Mouse (Mus musculus) intestine, embryonic 14.5 days (tissue): ENCODE results near the gene Prph. TPM values are rescaled to one million over a fixed set of nuclear protein-coding genes. Genes with fewer than 3 reads are reported as not detected.
A peak's percentile ranks its signal among the peaks of the same experiment; 100 is the strongest.

Experiments
- ATAC-seq: fragments of 200-750 bp; cut with Nextera tagmentation; replicated peaks from 2 replicates; pipeline ENCODE4 v1.8.0; 2017; ENCODE audit warnings: low read depth, moderate number of reproducible peaks, moderate TSS enrichment, moderate library complexity; ENCODE audit not compliant: low FRiP score, low TSS enrichment
- DNase-seq: peaks from one replicate; pipeline ENCODE4 v3.0.0-alpha.2; 2018; ENCODE audit warnings: low spot score
- H3K27ac ChIP-seq: fragments of 300-500 bp; sonication (generic); 2 replicates; pipeline ENCODE4 v1.5.1; 2014; ENCODE audit warnings: low read depth, mild to moderate bottlenecking, control low read depth
- H3K27me3 ChIP-seq: fragments of 300-500 bp; sonication (generic); replicated peaks from 2 replicates; pipeline ENCODE4 v1.6.1; 2014; ENCODE audit warnings: low read length, control low read depth; ENCODE audit not compliant: control insufficient read depth, insufficient read depth
- H3K36me3 ChIP-seq: fragments of 300-500 bp; sonication (generic); 2 replicates; pipeline ENCODE4 v1.6.1; 2014; ENCODE audit warnings: low read length, control low read depth; ENCODE audit not compliant: control insufficient read depth, insufficient read depth
- H3K4me1 ChIP-seq: fragments of 300-500 bp; sonication (generic); replicated peaks from 2 replicates; pipeline ENCODE4 v1.6.1; 2014; ENCODE audit warnings: low read length, control low read depth, mixed read lengths; ENCODE audit not compliant: control insufficient read depth, insufficient read depth
- H3K4me2 ChIP-seq: fragments of 300-500 bp; sonication (generic); 2 replicates; pipeline ENCODE4 v1.6.1; 2014; ENCODE audit warnings: low read length
- H3K4me3 ChIP-seq: fragments of 300-500 bp; sonication (generic); 2 replicates; pipeline ENCODE4 v1.5.1; 2014; ENCODE audit warnings: low read depth, low read length, control low read depth, mixed read lengths
- H3K9ac ChIP-seq: fragments of 300-500 bp; sonication (generic); 2 replicates; pipeline ENCODE4 v1.6.1; 2014; ENCODE audit warnings: mild to moderate bottlenecking, low read length
- H3K9me3 ChIP-seq: fragments of 300-500 bp; sonication (generic); 2 replicates; pipeline ENCODE4 v1.6.1; 2016; ENCODE audit warnings: low read length, control low read depth; ENCODE audit not compliant: control insufficient read depth
- WGBS: fragments of 180-500 bp; shearing (Covaris S2); extraction: QIAGEN DNeasy Blood & Tissue Kit; methylation state at CpG from one replicate; pipeline ENCODE4 v1.1.7; 2014; 5-methylcytosine and 5-hydroxymethylcytosine counted together
- polyA plus RNA-seq: library from polyadenylated mRNA; unstranded; fragments of >200 nt; fragmentation: Nextera tagmentation; extraction: Ambion mirVana; gene quantifications from 2 replicates; pipeline ENCODE4 v1.2.1, GENCODE M21; 2014

Prph gene
- polyA plus RNA-seq, 1 experiment from 2014 or later: 56.3 TPM

DNA sequence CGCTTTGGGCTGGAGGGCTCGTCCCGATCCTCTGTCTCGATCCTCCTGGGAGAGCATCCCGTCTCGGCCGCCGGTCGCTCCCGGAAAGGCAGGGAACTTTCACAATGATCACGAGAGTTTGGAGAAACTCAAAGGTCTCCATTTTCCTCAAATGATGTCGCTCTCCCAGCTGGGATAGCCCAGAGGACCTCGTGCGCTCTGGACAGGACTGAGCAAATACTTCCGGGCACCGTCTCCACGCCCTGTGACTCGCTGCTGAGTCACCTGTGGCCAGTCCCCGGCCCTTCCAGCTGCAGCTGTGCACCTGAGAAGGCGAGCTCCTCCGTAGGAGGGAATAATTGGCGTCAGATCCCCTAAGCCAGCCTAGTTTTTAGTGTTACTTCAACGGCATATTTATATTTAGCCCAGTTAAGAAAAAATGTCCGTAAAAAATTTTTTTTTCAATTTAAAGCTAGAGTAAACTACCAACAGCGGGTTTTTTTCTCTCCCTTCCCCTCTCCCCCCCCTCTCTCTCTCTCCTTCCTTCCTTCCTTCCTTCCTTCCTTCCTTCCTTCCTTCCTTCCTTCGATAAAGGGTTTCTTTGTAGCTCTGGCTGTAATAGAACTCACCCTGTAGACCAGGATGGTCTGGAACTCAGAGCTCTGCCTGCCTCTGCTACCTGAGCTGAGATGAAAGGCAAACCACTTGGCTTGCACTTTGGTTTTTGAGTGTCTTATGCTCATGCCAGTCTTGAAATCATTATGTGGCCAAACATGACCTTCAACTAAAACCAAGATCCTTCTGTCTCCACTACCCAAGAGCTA lies 24.2 kb upstream of the Prph start:
- no peak for DNase-seq
- Histone ChIP-seq H3K9me3 (no peaks in the 10 kb centered on the region), H3K9ac (peak overlapping the region; percentile 78), H3K4me3 (peak overlapping the region; percentile 67), H3K27me3 (no peaks in the 10 kb centered on the region), H3K4me2 (peak overlapping the region; percentile 77), H3K36me3 (peaks cover 18% of the 10 kb centered on the region), H3K27ac (peak overlapping the region; percentile 81), H3K4me1 (peaks cover 8% of the 10 kb centered on the region)
- ATAC-seq: peak; percentile 65
- WGBS: 11% methylated on average over 26 of the region's 26 CpGs

GRCm38 (mm10) chr15:99031388-99031675 lies 23.6 kb upstream of the Prph start:
- H3K9ac ChIP-seq: peak overlapping the region; percentile 78; the same call in 1 of the 2 replicates
- no peaks in the 10 kb centered on the region for H3K27me3 ChIP-seq
- H3K9me3 ChIP-seq: no peaks in the 10 kb centered on the region
- peaks cover 8% of the 10 kb centered on the region for H3K4me1 ChIP-seq
- peaks cover 24% of the 10 kb centered on the region for H3K36me3 ChIP-seq
- no peak for DNase-seq
- 58% methylated on average over 4 of the region's 4 CpGs for WGBS
- H3K4me3 ChIP-seq: peak overlapping the region; percentile 67
- peak overlapping the region; percentile 77 for H3K4me2 ChIP-seq
- H3K27ac ChIP-seq: no peak overlapping the region
- no peak for ATAC-seq

DNA sequence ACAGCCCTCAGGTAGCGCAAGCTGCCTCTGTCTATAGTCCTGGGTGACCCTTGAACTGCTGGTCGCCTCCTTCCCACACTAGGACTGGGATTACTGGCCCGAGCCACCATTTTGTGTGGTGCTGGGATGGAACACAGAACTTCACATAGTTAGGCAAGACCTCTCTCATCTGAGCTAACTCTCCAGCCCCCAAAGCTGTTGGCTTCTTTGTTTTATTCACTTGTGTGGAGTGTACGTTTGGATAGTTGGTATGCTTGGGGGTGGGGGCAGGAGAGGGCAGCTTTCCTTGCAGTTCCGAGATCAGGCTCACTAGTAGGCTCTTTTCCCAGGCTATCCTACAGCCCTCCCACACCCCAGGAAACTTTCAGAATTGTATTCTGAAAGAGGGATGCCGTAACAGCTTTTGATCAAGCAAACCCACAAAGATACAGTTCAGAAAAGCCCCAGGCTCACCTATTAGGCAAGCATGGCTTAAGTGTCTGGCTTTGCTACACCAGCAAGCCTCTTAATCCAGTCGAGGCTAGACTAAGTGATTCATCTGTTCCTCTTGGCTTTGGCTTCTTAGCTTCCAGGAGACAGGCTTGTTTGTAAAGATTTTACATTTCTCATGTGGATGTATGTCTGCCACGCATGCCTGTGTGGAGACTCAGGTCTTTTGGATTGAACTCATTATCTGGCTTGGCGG lies 22.8 kb upstream of the Prph start:
- 66% methylated on average over 9 of the region's 9 CpGs for WGBS
- no peak overlapping the region for H3K27ac ChIP-seq

GRCm38 (mm10) chr15:99032726-99033250 lies 22.2 kb upstream of the Prph start:
- Histone ChIP-seq H3K4me3 (peak overlapping the region; percentile 67), H3K36me3 (peaks cover 29% of the 10 kb centered on the region), H3K27me3 (no peaks in the 10 kb centered on the region), H3K4me2 (peak overlapping the region; percentile 77), H3K27ac (0 out of 2 replicates have a peak overlapping the region, but pooled peaks have one; percentile 18), H3K4me1 (peaks cover 8% of the 10 kb centered on the region), H3K9ac (no peak overlapping the region), H3K9me3 (no peaks in the 10 kb centered on the region)
- ATAC-seq (no peak), DNase-seq (no peak)
- 65% methylated on average over 7 of the region's 7 CpGs for WGBS

More for the DNA sequence above, 22.8 kb upstream of the Prph start:
- Histone ChIP-seq H3K9me3 (no peaks in the 10 kb centered on the region), H3K4me1 (peaks cover 8% of the 10 kb centered on the region), H3K4me2 (peak overlapping the region; percentile 77), H3K4me3 (peak overlapping the region; percentile 67), H3K36me3 (peaks cover 29% of the 10 kb centered on the region), H3K9ac (no peak overlapping the region), H3K27me3 (no peaks in the 10 kb centered on the region)
- DNase-seq (no peak), ATAC-seq (no peak)

DNA sequence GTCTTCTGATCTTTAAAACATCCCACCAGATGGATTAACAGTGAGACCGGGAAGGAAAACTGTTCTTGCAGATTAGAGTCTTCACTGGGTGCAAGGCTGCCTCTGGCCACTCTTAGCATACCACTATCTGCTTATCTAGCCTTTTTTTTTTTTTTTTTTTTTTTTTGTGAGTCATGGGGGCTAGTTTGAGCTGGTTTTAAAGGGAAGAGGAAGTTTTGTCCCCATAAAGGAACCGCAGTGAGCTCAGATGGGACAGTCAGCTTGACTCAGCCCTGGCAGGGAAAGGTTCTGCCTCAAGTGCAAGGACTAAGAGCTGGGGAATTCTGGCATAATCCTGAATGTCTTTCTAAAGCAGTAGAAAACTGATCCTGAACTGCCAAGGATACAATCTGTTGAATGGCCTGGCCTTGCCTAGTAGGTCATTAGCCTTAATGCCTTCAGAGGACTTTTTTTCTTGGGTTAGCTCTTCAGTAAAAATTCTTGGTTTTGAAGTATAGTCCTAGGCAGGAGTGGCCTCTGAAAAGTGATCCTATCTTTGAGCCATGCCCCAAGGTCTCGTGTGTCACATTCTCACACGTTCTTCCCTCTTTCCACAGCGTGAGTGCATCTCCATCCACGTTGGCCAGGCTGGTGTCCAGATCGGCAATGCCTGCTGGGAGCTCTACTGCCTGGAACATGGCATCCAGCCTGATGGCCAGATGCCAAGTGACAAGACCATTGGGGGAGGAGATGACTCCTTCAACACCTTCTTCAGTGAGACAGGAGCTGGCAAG lies 21.3 kb upstream of the Prph start:
- H3K4me2 ChIP-seq: peak overlapping the region; percentile 77
- no peaks in the 10 kb centered on the region for H3K9me3 ChIP-seq
- no peak overlapping the region for H3K9ac ChIP-seq
- H3K4me1 ChIP-seq: peaks cover 8% of the 10 kb centered on the region
- H3K27me3 ChIP-seq: no peaks in the 10 kb centered on the region
- ATAC-seq: no peak
- DNase-seq: no peak
- 0 out of 2 replicates have a peak overlapping the region, but pooled peaks have one; percentile 67 for H3K4me3 ChIP-seq
- peaks cover 34% of the 10 kb centered on the region for H3K36me3 ChIP-seq
- 86% methylated on average over 7 of the region's 7 CpGs for WGBS
- H3K27ac ChIP-seq: no peak overlapping the region

GRCm38 (mm10) chr15:99035431-99035830 lies 19.5 kb upstream of the Prph start:
- ATAC-seq (no peak), DNase-seq (no peak)
- peaks cover 8% of the 10 kb centered on the region for H3K4me1 ChIP-seq
- H3K4me2 ChIP-seq: no peak overlapping the region
- no peak overlapping the region for H3K9ac ChIP-seq
- H3K4me3 ChIP-seq: no peak overlapping the region
- H3K9me3 ChIP-seq: no peaks in the 10 kb centered on the region
- no peak overlapping the region for H3K27ac ChIP-seq
- H3K27me3 ChIP-seq: no peaks in the 10 kb centered on the region
- 71% methylated on average over 4 of the region's 4 CpGs for WGBS
- H3K36me3 ChIP-seq: peaks cover 38% of the 10 kb centered on the region

DNA sequence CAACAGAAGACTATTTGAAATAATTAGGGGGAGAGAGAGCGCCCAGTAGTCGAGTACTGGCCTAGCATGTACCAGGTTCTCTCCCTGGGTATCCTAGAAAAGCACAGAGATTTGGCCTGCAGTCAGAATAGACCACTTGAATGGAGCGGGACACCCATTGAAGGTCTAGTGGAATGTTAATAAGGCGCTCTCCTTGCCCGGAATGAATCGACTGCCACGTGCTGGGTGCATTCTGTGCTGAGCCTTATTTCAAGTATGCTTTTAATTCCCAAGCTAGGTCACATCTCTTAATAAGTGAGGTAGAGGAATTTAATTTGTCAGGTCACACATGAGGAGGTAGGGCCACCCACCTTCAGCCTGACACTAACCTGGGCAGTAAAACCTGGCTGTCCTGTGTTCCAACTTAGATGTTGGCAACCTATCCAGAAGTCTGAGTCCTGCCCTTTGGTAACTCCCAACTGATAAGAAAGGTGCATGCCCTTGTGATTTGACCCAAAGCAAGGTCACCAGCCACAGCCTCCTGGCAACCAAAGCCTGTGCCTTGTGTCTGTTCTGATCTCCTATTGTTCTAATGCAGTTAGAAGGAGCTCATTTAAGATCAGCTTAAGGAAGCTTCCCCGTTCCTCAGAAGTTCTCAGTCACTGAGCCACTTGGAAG lies 18.6 kb upstream of the Prph start:
- no peaks in the 10 kb centered on the region for H3K9me3 ChIP-seq
- no peak overlapping the region for H3K27ac ChIP-seq
- H3K4me2 ChIP-seq: no peak overlapping the region
- no peak overlapping the region for H3K9ac ChIP-seq
- ATAC-seq (no peak), DNase-seq (no peak)
- 94% methylated on average over 8 of the region's 8 CpGs for WGBS
- peaks cover 6% of the 10 kb centered on the region for H3K4me1 ChIP-seq
- peaks cover 38% of the 10 kb centered on the region for H3K36me3 ChIP-seq
- no peak overlapping the region for H3K4me3 ChIP-seq
- no peaks in the 10 kb centered on the region for H3K27me3 ChIP-seq

GRCm38 (mm10) chr15:99038025-99038424 lies 16.9 kb upstream of the Prph start:
- DNase-seq (no peak), ATAC-seq (no peak)
- no peak overlapping the region for H3K4me3 ChIP-seq
- H3K4me2 ChIP-seq: no peak overlapping the region
- H3K4me1 ChIP-seq: no peaks in the 10 kb centered on the region; the same call in 1 of the 2 replicates
- H3K36me3 ChIP-seq: peaks cover 38% of the 10 kb centered on the region
- no peak overlapping the region for H3K9ac ChIP-seq
- no peaks in the 10 kb centered on the region for H3K27me3 ChIP-seq
- H3K27ac ChIP-seq: no peak overlapping the region
- WGBS: 93% methylated on average over 1 of the region's 1 CpGs
- H3K9me3 ChIP-seq: no peaks in the 10 kb centered on the region
